Mouse (Mus musculus) G1E (cell line): Measurements from ENCODE around the gene Glycam1.

Source experiments
- CTCF ChIP-seq: IDR thresholded peaks from 2 replicates; pipeline ENCODE4 v1.5.1; 2012; ENCODE audit warnings: low read depth, low read length, inconsistent platforms, mixed read lengths
- GATA1 ChIP-seq: IDR thresholded peaks from 2 replicates; pipeline ENCODE4 v1.6.1; 2012; ENCODE audit warnings: borderline replicate concordance, low read length, inconsistent platforms, mixed read lengths

DNA sequence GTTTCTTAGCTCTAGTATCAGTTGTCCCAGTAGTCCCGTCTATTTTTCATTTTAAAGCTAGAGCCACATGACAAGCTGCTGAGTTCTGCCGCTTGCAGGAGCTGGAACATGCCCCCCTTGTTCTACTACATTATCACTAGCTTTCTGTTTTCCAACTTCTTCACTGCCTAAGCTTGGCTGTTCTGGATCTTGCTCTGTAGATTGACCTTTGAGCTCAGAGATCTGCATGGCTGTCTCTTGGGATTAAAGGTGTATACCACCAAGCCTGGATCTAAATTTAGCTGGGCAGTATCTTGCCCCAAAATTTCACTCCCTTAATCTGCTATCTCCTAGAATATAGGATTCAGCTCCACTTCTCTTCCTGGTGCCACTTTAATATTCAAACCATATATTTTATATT lies 21.0 kb upstream of the Glycam1 start:
- no peak for TF ChIP-seq GATA1
- TF ChIP-seq CTCF, result no peak
